Mouse (Mus musculus): ENCODE data around the gene Txnl4b.

- TF ChIP-seq MAZ (IDR thresholded peaks at IDR 0.05; ENCODE audit: low read depth, low read length), result no peak
- TF ChIP-seq GATA1 (IDR thresholded peaks at IDR 0.05; ENCODE audit: low read depth, low read length), result no peak
Observed at GRCm38 (mm10) chr8:109595854-109596253, 30.2 kb downstream of the Txnl4b start.

Measured in MEL (cell line).